Mouse (Mus musculus) midbrain, postnatal 0 days (tissue): Measurements from ENCODE around the gene Rcor2. TPM values are rescaled to one million over a fixed set of nuclear protein-coding genes. Genes with fewer than 3 reads are reported as not detected.
A peak's percentile ranks its signal among the peaks of the same experiment; 100 is the strongest.

Experiments used
- ATAC-seq: fragments of 200-750 bp; cut with Nextera tagmentation; 2 replicates; pipeline ENCODE4 v1.8.0; 2017; ENCODE audit warnings: moderate number of reproducible peaks, mild to moderate bottlenecking, moderate TSS enrichment, moderate library complexity; ENCODE audit not compliant: low FRiP score
- DNase-seq: peaks from one replicate; pipeline ENCODE4 v3.0.0-alpha.2; 2015; ENCODE audit warnings: low spot score
- H3K27ac ChIP-seq: fragments of 300-500 bp; sonication (generic); 2 replicates; pipeline ENCODE4 v1.5.1; 2014; ENCODE audit warnings: low read depth, mild to moderate bottlenecking, low read length, mixed read lengths
- H3K27me3 ChIP-seq: fragments of 300-500 bp; sonication (generic); 2 replicates; pipeline ENCODE4 v1.6.1; 2014; ENCODE audit warnings: low read length, control low read depth, mixed read lengths; ENCODE audit not compliant: insufficient read depth
- H3K36me3 ChIP-seq: fragments of 300-500 bp; sonication (generic); 2 replicates; pipeline ENCODE4 v1.6.1; 2014; ENCODE audit warnings: low read length, control low read depth, mixed read lengths; ENCODE audit not compliant: insufficient read depth
- H3K4me1 ChIP-seq: fragments of 300-500 bp; sonication (generic); 2 replicates; pipeline ENCODE4 v1.6.1; 2014; ENCODE audit warnings: mild to moderate bottlenecking, control low read depth, antibody characterized with exemption, low read length, mixed read lengths; ENCODE audit not compliant: insufficient read depth
- H3K4me2 ChIP-seq: fragments of 300-500 bp; sonication (generic); 2 replicates; pipeline ENCODE4 v1.6.1; 2014; ENCODE audit warnings: low read depth, mild to moderate bottlenecking, low read length, mixed read lengths; ENCODE audit not compliant: poor library complexity, severe bottlenecking
- H3K4me3 ChIP-seq: fragments of 300-500 bp; sonication (generic); 2 replicates; pipeline ENCODE4 v1.5.1; 2014; ENCODE audit warnings: low read depth, mild to moderate bottlenecking, low read length, moderate library complexity
- H3K9ac ChIP-seq: fragments of 300-500 bp; sonication (generic); replicated peaks from 2 replicates; pipeline ENCODE4 v1.6.1; 2014; ENCODE audit warnings: mild to moderate bottlenecking, low read length, moderate library complexity, mixed read lengths; ENCODE audit not compliant: poor library complexity, severe bottlenecking
- H3K9me3 ChIP-seq: fragments of 300-500 bp; sonication (generic); 2 replicates; pipeline ENCODE4 v1.6.1; 2016; ENCODE audit warnings: low read length, control low read depth
- CTCF ChIP-seq: IDR thresholded peaks from 2 replicates; pipeline ENCODE4 v1.5.1; 2016; ENCODE audit warnings: antibody characterized with exemption, mild to moderate bottlenecking
- WGBS: fragments of 180-500 bp; shearing (Covaris S2); extraction: QIAGEN DNeasy Blood & Tissue Kit; methylation state at CpG from one replicate; pipeline ENCODE4 v1.1.7; 2014; 5-methylcytosine and 5-hydroxymethylcytosine counted together
- polyA plus RNA-seq: library from polyadenylated mRNA; unstranded; fragments of >200 nt; fragmentation: Nextera tagmentation; extraction: Ambion mirVana; gene quantifications from 2 replicates; pipeline ENCODE4 v1.2.1, GENCODE M21; 2015
- total RNA-seq: library from RNA; depleted of rRNA; stranded (reverse); fragments of >200 nt; gene quantifications from 2 replicates; pipeline ENCODE4 v1.2.3, GENCODE M21; 2014

Gene Rcor2
- total and polyA plus RNA-seq, 2 experiments from 2014 or later = 8.9 to 53.1 TPM

DNA sequence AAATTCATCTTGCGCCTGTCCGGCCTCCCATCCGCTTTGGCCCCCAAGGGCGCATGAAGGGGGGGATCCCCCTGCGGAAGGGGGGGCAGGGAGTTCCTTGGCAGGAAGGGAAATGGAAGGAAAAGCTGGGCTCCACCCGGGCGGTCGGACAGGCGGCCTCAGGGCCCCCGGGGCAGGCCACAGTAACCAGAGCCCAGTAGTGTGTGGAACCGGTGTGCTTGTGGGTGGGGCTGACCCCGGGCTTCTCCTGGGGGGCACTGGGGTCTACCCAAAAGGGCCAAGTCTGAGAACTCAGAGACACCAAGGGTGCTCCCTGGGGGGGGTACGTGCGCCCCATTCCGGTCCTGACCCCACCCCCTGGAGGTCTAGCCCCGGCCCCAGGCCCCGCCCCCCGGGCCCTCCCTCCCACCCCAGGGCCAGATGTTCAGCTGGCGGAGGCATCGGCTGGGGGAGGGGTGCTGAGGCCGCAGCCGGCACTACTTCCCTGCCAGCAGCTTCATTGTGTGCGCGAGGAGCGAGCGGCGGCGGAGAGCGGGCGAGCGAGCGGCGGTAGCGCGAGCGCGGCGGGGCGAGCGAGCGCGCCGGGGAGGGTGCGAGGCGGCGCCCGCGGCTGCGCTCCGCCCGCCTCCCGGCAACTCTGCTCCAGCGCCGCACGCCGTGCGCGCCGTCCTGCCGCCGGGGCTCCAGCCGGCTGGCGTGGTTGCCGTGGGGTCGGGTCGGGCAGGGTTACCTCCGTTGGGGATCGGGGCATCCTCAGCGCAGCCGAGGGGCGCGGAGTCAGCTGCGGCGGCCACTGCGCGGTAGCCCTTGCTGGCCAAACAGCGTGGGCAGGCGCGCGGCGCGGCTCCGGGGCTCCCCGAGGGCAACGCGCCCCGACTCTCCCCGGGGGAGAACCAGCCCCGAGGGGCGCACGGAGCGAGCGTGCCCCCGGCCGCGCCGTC is 926 bp downstream of the Rcor2 start:
- peak; percentile 71 for ATAC-seq
- Histone ChIP-seq H3K27me3 (no peaks in the 10 kb centered on the region), H3K36me3 (peaks cover 13% of the 10 kb centered on the region), H3K9ac (peak overlapping the region; percentile 76), H3K4me2 (peak overlapping the region; percentile 82), H3K4me3 (peak overlapping the region; percentile 75), H3K27ac (peak overlapping the region; percentile 81), H3K9me3 (no peaks in the 10 kb centered on the region), H3K4me1 (peaks cover 19% of the 10 kb centered on the region)
- no peak for TF ChIP-seq CTCF
- peak; percentile 90 for DNase-seq
- 1% methylated on average over 43 of the region's 97 CpGs for whole genome bisulfite sequencing

DNA sequence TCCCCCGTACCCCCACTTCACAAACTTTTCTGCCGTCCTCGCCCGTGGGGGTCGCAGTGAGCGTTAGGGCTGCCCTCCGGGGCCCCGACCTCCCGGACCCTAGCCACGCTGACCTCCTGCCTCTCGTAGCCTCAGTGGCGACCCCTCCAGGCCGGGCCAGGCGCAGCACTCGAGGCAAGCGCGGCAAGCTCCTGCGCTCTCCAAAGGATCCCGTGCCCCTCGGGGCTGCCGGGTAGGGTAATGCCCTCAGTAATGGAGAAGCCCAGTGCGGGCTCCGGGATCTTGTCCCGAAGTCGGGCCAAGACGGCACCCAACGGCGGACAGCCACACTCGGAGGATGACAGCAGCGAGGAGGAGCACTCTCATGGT is 1.6 kb downstream of the Rcor2 start:
- H3K9me3 ChIP-seq = no peaks in the 10 kb centered on the region
- peak overlapping the region; percentile 75 for H3K4me3 ChIP-seq
- no peaks in the 10 kb centered on the region for H3K27me3 ChIP-seq
- H3K9ac ChIP-seq = peak overlapping the region; percentile 76
- ATAC-seq (peak; percentile 38), DNase-seq (no peak)
- H3K4me1 ChIP-seq = peaks cover 19% of the 10 kb centered on the region
- H3K4me2 ChIP-seq = peak overlapping the region; percentile 82
- WGBS = 2% methylated on average over 30 of the region's 30 CpGs
- TF ChIP-seq CTCF = peak; percentile 77
- H3K36me3 ChIP-seq = peaks cover 15% of the 10 kb centered on the region
- peak overlapping the region; percentile 81 for H3K27ac ChIP-seq

DNA sequence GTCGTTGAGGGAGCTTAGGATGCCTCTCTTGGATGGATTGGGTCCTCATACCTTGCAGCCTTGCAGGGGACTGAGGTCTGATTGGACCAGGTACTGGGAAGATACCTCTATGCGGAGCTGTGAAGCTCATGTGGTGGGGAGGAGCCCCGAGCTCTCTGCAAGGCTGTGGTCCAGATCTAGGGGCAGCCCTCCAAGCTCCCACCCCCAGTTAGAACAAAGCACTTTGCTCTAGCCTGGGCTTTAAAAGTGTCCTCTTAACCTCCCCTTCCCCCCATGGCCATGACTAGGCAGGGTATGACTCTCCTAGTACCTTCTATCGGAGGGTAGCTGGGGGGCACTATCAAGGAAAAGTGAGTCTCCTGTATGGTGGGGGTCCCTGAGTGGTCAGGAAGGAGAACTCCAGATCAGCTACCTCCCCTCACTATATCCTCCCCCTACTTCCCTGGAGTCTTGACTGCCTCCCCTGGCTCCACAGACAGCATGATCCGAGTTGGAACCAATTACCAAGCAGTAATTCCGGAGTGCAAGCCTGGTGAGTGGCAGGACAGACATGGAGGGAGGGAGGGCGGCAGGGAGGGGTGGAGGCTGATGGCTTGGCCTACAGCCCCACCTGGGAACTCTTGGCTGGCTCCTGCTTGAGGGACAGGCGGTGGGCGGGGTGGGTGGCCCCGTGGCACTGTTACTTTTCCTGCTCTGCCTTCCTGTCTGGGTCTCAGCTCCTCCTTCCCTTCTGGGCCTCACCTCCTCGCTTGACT is 2.3 kb downstream of the Rcor2 start:
- Histone ChIP-seq H3K9ac (peak overlapping the region; percentile 76), H3K4me3 (peak overlapping the region; percentile 75), H3K4me2 (peak overlapping the region; percentile 82), H3K36me3 (peaks cover 21% of the 10 kb centered on the region), H3K9me3 (no peaks in the 10 kb centered on the region), H3K4me1 (peaks cover 19% of the 10 kb centered on the region), H3K27me3 (no peaks in the 10 kb centered on the region), H3K27ac (peak overlapping the region; percentile 81; the same call in 1 of the 2 replicates)
- ATAC-seq (no peak), DNase-seq (no peak)
- 13% methylated on average over 10 of the region's 11 CpGs for WGBS
- no peak for TF ChIP-seq CTCF

DNA sequence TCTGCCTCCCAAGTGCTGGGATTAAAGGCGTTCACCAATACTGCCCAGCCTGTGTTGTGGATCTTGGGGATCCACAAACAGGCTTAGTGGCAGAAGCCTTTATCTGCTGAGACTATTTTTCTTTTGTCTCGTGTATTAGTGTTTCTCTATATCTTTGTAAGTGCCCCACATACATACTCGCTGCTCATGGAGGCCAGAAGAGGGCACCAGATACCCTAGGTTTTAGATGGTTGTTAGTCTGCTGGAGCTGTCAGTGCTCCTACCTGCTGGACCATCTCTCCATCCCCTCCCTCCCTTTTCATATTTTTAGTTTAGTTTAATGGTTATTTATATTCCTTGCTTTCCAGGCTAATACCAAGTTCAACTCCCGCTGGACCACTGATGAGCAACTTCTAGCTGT is 6.4 kb downstream of the Rcor2 start:
- no peak for DNase-seq

DNA sequence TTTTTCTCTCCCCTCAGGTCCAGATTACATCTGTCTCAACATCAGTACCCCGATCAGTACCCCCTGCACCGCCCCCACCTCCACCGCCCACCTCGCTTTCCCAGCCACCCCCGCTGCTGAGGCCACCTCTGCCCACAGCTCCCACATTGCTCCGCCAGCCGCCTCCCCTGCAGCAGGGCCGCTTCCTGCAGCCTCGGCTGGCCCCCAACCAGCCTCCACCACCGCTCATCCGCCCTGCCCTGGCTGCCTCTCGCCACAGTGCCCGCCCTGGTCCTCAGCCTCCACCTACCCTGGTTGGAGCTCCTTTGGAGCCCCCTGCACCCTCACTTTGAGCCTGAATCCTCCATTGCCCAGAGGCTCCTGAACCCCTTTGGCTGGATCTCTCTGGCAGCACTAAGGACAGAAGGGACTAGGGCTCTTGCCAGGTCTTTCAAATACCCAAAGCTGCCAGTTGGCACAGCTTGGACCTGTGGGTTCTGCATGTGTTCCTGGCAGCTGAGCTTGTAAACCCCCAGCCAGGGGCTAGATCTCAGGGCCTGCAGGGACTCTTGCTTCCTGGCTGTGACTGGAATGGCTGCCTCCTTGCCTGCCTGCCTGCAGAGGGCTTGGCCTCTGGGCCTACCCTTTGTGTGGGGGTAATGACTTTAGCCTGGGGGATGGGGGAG is 7.3 kb downstream of the Rcor2 start:
- no peaks in the 10 kb centered on the region for H3K27me3 ChIP-seq
- peaks cover 34% of the 10 kb centered on the region for H3K36me3 ChIP-seq
- 0 out of 2 replicates have a peak overlapping the region, but pooled peaks have one; percentile 19 for H3K9ac ChIP-seq
- TF ChIP-seq CTCF = no peak
- no peak overlapping the region for H3K4me3 ChIP-seq
- H3K4me2 ChIP-seq = no peak overlapping the region
- peaks cover 5% of the 10 kb centered on the region for H3K4me1 ChIP-seq
- H3K9me3 ChIP-seq = no peaks in the 10 kb centered on the region
- ATAC-seq (peak; percentile 20; the same call in 1 of the 2 replicates), DNase-seq (peak; percentile 94)
- WGBS = 67% methylated on average over 12 of the region's 13 CpGs
- peak overlapping the region; percentile 68 for H3K27ac ChIP-seq

More for the DNA sequence above, 6.4 kb downstream of the Rcor2 start:
- Histone ChIP-seq H3K4me3 (no peak overlapping the region), H3K27ac (no peak overlapping the region), H3K27me3 (no peaks in the 10 kb centered on the region), H3K9me3 (no peaks in the 10 kb centered on the region), H3K9ac (no peak overlapping the region), H3K4me2 (no peak overlapping the region), H3K36me3 (peaks cover 29% of the 10 kb centered on the region), H3K4me1 (peaks cover 6% of the 10 kb centered on the region)
- 91% methylated on average over 4 of the region's 4 CpGs for WGBS
- no peak for ATAC-seq
- peak; percentile 49 for TF ChIP-seq CTCF
